Mouse (Mus musculus) kidney, postnatal 36 days (tissue): ENCODE results near the gene Hps1.
A peak's percentile ranks its signal among the peaks of the same experiment; 100 is the strongest.
"Not testable (repeated sequence)": the region's sequence is repeated elsewhere in the genome, so short reads cannot be mapped to it uniquely, and the experiment has no call there.

ENCODE experiments used
- DNase-seq, 2 experiments: peaks; one replicate each; pipeline ENCODE4 v3.0.0; 2021 to 2022; ENCODE audit warnings: mixed read lengths in 2 of 2

Gene Hps1

GRCm38 (mm10) chr19:42779531-42780155, at the start of gene Hps1:
TSS of gene Hps1 (minus strand) at chr19:42779978.
- DNase-seq: peak; percentile 86 to 90

- no peak for DNase-seq
Measured at GRCm38 (mm10) chr19:42829196-42829595, 49.4 kb upstream of the Hps1 start.

- DNase-seq: no peak
Measured at GRCm38 (mm10) chr19:42827843-42828242, 48.1 kb upstream of the Hps1 start.

- DNase-seq: no peak
Measured at GRCm38 (mm10) chr19:42820109-42820508, 40.3 kb upstream of the Hps1 start.

GRCm38 (mm10) chr19:42817761-42818160, 38.0 kb upstream of the Hps1 start:
- no peak for DNase-seq

GRCm38 (mm10) chr19:42816261-42816660, 36.5 kb upstream of the Hps1 start:
- no peak for DNase-seq

GRCm38 (mm10) chr19:42810140-42810539, 30.4 kb upstream of the Hps1 start:
- DNase-seq: no peak

- DNase-seq: no peak
Measured at GRCm38 (mm10) chr19:42809491-42809890, 29.7 kb upstream of the Hps1 start.

- no peak for DNase-seq
Measured at GRCm38 (mm10) chr19:42797866-42798265, 18.1 kb upstream of the Hps1 start.

- no peak for DNase-seq
Measured at GRCm38 (mm10) chr19:42795801-42796200, 16.0 kb upstream of the Hps1 start.

GRCm38 (mm10) chr19:42794914-42795613, 15.3 kb upstream of the Hps1 start:
- DNase-seq: peak; percentile 75 to 93

- DNase-seq: no peak
Measured at GRCm38 (mm10) chr19:42788311-42788710, 8.5 kb upstream of the Hps1 start.

GRCm38 (mm10) chr19:42785562-42786220, 5.9 kb upstream of the Hps1 start:
- DNase-seq: no peak

- peak in 1 of 2 experiments; percentile 18 for DNase-seq
Measured at GRCm38 (mm10) chr19:42785129-42785528, 5.4 kb upstream of the Hps1 start.

- not testable (repeated sequence) for DNase-seq
Measured at GRCm38 (mm10) chr19:42780156-42780538, 369 bp upstream of the Hps1 start.

- peak; percentile 43 to 76 for DNase-seq
Measured at GRCm38 (mm10) chr19:42777801-42778200, 2.0 kb downstream of the Hps1 start.

- peak; percentile 41 to 74 for DNase-seq
Measured at GRCm38 (mm10) chr19:42776813-42777212, 3.0 kb downstream of the Hps1 start.

GRCm38 (mm10) chr19:42770141-42770872, 9.5 kb downstream of the Hps1 start:
- DNase-seq: no peak

- DNase-seq: peak; percentile 58 to 65
Measured at GRCm38 (mm10) chr19:42769648-42770047, 10.1 kb downstream of the Hps1 start.

GRCm38 (mm10) chr19:42767361-42767760, 12.4 kb downstream of the Hps1 start:
- peak in 1 of 2 experiments; percentile 49 for DNase-seq

GRCm38 (mm10) chr19:42764398-42764797, 15.4 kb downstream of the Hps1 start:
- no peak for DNase-seq

GRCm38 (mm10) chr19:42756671-42757070, 23.1 kb downstream of the Hps1 start:
- DNase-seq: no peak
